Mouse (Mus musculus): ENCODE measurements around the gene Fam241a. TPM values are rescaled to one million over a fixed set of nuclear protein-coding genes. Genes with fewer than 3 reads are reported as not detected.

The Fam241a gene
- polyA plus RNA-seq, 1 experiment from 2014 or later, result 8.5 TPM

DNA sequence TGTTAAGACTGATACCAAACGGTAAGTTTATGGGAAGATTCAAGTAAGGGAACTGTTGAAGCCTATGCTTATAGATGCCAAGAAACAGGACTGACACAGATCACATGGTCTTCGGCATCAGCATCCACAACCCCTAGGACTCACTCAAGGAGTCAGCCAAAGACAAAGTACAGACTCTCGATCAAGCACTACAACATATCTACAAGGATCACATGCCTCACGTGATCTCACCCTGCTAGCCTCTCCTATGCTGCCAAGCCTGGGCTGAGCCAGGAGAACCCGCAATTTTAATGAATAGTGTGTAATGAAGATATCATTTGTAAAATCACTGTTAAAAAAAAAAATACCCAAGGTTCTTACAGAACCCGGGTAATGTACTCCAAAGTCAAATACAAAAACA lies 60.5 kb downstream of the Fam241a start:
- no peak for ATAC-seq

DNA sequence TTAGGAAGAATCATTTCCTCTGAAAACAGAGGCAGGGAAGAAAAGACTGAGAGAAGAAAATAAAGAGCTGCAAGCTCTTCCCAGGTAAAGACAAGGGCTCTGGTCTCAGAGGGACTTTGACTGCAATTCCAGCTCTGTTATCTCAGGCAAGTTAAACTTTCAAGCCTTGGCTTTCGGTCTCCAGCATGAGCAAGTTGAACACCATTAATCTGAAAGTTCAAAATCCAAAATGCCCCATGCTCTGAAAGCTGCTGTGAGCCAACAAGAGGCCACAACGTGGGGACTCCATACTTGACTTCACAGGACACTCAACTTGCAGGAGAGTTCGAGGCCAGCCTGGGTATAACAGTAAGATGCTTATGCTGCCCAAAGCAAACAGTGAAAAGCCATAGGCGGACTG lies 62.1 kb downstream of the Fam241a start:
- 91% methylated on average over 4 of the region's 4 CpGs for WGBS
- Histone ChIP-seq H3K4me3 (ENCODE audit: low read depth, low read length) (no peak overlapping the region), H3K4me2 (ENCODE audit: low read length) (no peak overlapping the region), H3K36me3 (ENCODE audit: control insufficient read depth, insufficient read depth, low read length) (no peaks in the 10 kb centered on the region), H3K27me3 (ENCODE audit: control insufficient read depth, insufficient read depth, low read depth, low read length) (no peaks in the 10 kb centered on the region), H3K4me1 (ENCODE audit: control insufficient read depth, insufficient read depth, low read length) (peaks cover 23% of the 10 kb centered on the region), H3K27ac (ENCODE audit: low read length) (no peak overlapping the region), H3K9me3 (replicated peaks; ENCODE audit: control insufficient read depth, low read length, poor library complexity, severe bottlenecking) (no peaks in the 10 kb centered on the region), H3K9ac (ENCODE audit: low read depth, low read length) (no peak overlapping the region)
- ATAC-seq, result no peak

More for the DNA sequence above, 60.5 kb downstream of the Fam241a start:
- Histone ChIP-seq H3K9me3 (replicated peaks; ENCODE audit: control insufficient read depth, low read length, poor library complexity, severe bottlenecking) (no peaks in the 10 kb centered on the region), H3K36me3 (ENCODE audit: control insufficient read depth, insufficient read depth, low read length) (no peaks in the 10 kb centered on the region), H3K27ac (ENCODE audit: low read length) (no peak overlapping the region), H3K27me3 (ENCODE audit: control insufficient read depth, insufficient read depth, low read depth, low read length) (no peaks in the 10 kb centered on the region), H3K4me2 (ENCODE audit: low read length) (peak overlapping the region; percentile 76), H3K4me1 (ENCODE audit: control insufficient read depth, insufficient read depth, low read length) (peaks cover 23% of the 10 kb centered on the region), H3K4me3 (ENCODE audit: low read depth, low read length) (no peak overlapping the region), H3K9ac (ENCODE audit: low read depth, low read length) (0 out of 2 replicates have a peak overlapping the region, but pooled peaks have one; percentile 20)
- WGBS, result 80% methylated on average over 6 of the region's 6 CpGs

DNA sequence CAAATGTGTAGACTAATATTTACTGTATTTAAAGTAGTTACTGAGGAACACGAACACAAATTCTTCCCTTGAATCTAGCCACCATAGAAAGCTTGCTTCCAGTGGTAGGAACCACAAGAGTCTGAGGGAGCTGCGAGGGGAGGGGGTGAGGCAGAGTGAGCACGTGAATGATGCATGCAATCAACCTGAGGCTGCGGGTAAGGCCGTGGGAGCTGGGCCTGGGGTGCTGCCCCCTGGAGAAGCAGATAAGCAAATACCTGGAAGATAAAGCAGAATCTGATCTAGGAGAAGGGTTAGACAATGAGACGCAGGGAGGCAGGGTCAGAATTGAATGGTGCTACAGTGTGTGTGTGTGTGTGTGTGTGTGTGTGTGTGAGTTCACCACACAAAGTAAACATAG lies 65.0 kb downstream of the Fam241a start:
- no peak overlapping the region for H3K27ac ChIP-seq (ENCODE audit: low read length)
- H3K9me3 ChIP-seq (replicated peaks; ENCODE audit: control insufficient read depth, low read length, poor library complexity, severe bottlenecking), result no peaks in the 10 kb centered on the region
- WGBS, result 64% methylated on average over 6 of the region's 6 CpGs
- H3K4me3 ChIP-seq (ENCODE audit: low read depth, low read length), result no peak overlapping the region
- H3K4me1 ChIP-seq (ENCODE audit: control insufficient read depth, insufficient read depth, low read length), result peaks cover 22% of the 10 kb centered on the region
- H3K36me3 ChIP-seq (ENCODE audit: control insufficient read depth, insufficient read depth, low read length), result no peaks in the 10 kb centered on the region
- no peak for ATAC-seq
- H3K9ac ChIP-seq (ENCODE audit: low read depth, low read length), result no peak overlapping the region
- H3K4me2 ChIP-seq (ENCODE audit: low read length), result no peak overlapping the region
- H3K27me3 ChIP-seq (ENCODE audit: control insufficient read depth, insufficient read depth, low read depth, low read length), result no peaks in the 10 kb centered on the region

DNA sequence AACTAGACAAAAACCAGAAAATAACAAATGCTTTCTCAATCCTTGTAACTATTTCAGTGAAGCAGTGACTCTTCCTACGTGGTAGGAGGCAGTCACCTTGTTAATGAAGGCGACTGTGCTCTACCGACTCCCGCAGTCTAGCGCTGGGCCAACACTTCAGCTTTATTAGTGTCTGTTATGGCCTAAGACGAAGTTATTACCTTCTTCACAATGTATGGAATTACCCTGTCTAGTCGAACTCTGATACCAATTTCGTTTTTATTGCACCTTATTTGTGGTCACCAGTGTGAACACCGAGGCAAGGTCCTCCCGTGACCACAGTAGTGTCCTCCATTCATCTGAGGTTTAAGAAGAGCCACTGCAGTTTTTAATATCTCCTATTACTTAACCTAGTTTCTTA lies 65.9 kb downstream of the Fam241a start:
- Histone ChIP-seq H3K9me3 (replicated peaks; ENCODE audit: control insufficient read depth, low read length, poor library complexity, severe bottlenecking) (no peaks in the 10 kb centered on the region), H3K36me3 (ENCODE audit: control insufficient read depth, insufficient read depth, low read length) (no peaks in the 10 kb centered on the region), H3K4me3 (ENCODE audit: low read depth, low read length) (no peak overlapping the region), H3K27ac (ENCODE audit: low read length) (no peak overlapping the region), H3K4me1 (ENCODE audit: control insufficient read depth, insufficient read depth, low read length) (peaks cover 14% of the 10 kb centered on the region), H3K27me3 (ENCODE audit: control insufficient read depth, insufficient read depth, low read depth, low read length) (no peaks in the 10 kb centered on the region), H3K9ac (ENCODE audit: low read depth, low read length) (no peak overlapping the region), H3K4me2 (ENCODE audit: low read length) (no peak overlapping the region)
- 95% methylated on average over 10 of the region's 10 CpGs for WGBS
- ATAC-seq, result no peak

- WGBS, result 29% methylated on average over 7 of the region's 7 CpGs
- no peak; the same call in 1 of the 2 replicates for ATAC-seq
Measured at GRCm38 (mm10) chr3:127827123-127827522, 69.0 kb downstream of the Fam241a start.

GRCm38 (mm10) chr3:127826503-127826902 lies 69.6 kb downstream of the Fam241a start:
- Histone ChIP-seq H3K9me3 (replicated peaks; ENCODE audit: control insufficient read depth, low read length, poor library complexity, severe bottlenecking) (no peaks in the 10 kb centered on the region), H3K27me3 (ENCODE audit: control insufficient read depth, insufficient read depth, low read depth, low read length) (no peaks in the 10 kb centered on the region), H3K4me3 (ENCODE audit: low read depth, low read length) (no peak overlapping the region), H3K4me2 (ENCODE audit: low read length) (no peak overlapping the region), H3K27ac (ENCODE audit: low read length) (no peak overlapping the region), H3K4me1 (ENCODE audit: control insufficient read depth, insufficient read depth, low read length) (peaks cover 11% of the 10 kb centered on the region), H3K36me3 (ENCODE audit: control insufficient read depth, insufficient read depth, low read length) (no peaks in the 10 kb centered on the region), H3K9ac (ENCODE audit: low read depth, low read length) (no peak overlapping the region)
- peak; percentile 50; the same call in 1 of the 2 replicates for ATAC-seq
- WGBS, result 79% methylated on average over 7 of the region's 7 CpGs

More at GRCm38 (mm10) chr3:127827123-127827522, 69.0 kb downstream of the Fam241a start:
- H3K4me2 ChIP-seq (ENCODE audit: low read length), result no peak overlapping the region
- H3K9me3 ChIP-seq (replicated peaks; ENCODE audit: control insufficient read depth, low read length, poor library complexity, severe bottlenecking), result no peaks in the 10 kb centered on the region
- no peak overlapping the region for H3K27ac ChIP-seq (ENCODE audit: low read length)
- H3K9ac ChIP-seq (ENCODE audit: low read depth, low read length), result no peak overlapping the region
- peaks cover 11% of the 10 kb centered on the region for H3K4me1 ChIP-seq (ENCODE audit: control insufficient read depth, insufficient read depth, low read length)
- no peaks in the 10 kb centered on the region for H3K27me3 ChIP-seq (ENCODE audit: control insufficient read depth, insufficient read depth, low read depth, low read length)
- H3K36me3 ChIP-seq (ENCODE audit: control insufficient read depth, insufficient read depth, low read length), result no peaks in the 10 kb centered on the region
- H3K4me3 ChIP-seq (ENCODE audit: low read depth, low read length), result no peak overlapping the region

DNA sequence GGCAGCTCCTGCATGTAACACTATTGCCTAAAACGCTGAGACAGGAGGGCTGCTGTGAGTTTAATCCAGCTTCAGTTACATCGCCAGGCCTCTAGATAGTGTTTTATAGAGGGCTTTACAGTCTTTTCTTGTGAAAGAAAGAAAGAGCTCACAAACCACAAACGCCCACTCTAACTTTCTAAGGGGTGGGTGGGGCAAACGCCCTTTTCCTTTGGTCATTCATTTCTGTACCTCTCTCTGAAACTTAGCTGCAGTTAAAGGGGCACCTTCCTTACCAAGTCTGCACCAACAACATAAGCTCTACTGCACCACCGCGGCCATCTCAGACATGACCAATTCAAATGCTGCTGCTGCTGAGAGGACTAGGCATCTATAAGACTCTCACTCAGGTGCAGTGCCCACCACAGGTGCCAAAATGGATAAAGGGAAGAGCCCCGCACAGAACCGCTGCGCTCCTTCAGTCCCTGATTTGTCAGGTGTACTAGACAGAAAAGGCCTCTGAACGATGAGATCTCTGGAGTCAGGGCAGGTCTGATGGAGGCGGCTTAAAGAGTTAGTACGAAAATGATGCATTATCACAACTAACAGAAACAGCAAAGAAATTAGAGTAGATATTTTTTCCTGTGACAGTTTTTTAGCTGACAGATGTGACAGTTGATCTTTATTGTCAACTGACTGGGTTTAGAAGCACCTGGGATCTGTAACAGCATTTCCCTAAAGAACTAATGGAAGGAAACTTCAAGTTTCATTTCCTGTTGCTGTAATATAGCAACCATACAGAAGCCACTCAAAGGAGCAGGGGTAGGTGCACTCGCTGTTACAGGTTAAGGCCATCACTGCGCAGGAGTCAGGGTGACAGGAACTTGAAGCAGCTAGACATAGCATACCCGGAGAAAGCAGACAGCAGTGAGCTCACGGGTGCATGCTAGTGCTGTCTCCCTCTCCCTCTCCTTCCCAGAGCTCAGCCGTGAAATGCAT lies 71.9 kb downstream of the Fam241a start:
- Histone ChIP-seq H3K27me3 (ENCODE audit: control insufficient read depth, insufficient read depth, low read depth, low read length) (no peaks in the 10 kb centered on the region), H3K4me3 (ENCODE audit: low read depth, low read length) (no peak overlapping the region), H3K36me3 (ENCODE audit: control insufficient read depth, insufficient read depth, low read length) (peaks cover 9% of the 10 kb centered on the region; the same call in 1 of the 2 replicates), H3K4me2 (ENCODE audit: low read length) (no peak overlapping the region), H3K27ac (ENCODE audit: low read length) (no peak overlapping the region), H3K9me3 (replicated peaks; ENCODE audit: control insufficient read depth, low read length, poor library complexity, severe bottlenecking) (no peaks in the 10 kb centered on the region), H3K4me1 (ENCODE audit: control insufficient read depth, insufficient read depth, low read length) (peaks cover 11% of the 10 kb centered on the region), H3K9ac (ENCODE audit: low read depth, low read length) (no peak overlapping the region)
- ATAC-seq, result no peak
- 80% methylated on average over 17 of the region's 17 CpGs for WGBS

GRCm38 (mm10) chr3:127821209-127821608 lies 74.9 kb downstream of the Fam241a start:
- no peaks in the 10 kb centered on the region for H3K9me3 ChIP-seq (replicated peaks; ENCODE audit: control insufficient read depth, low read length, poor library complexity, severe bottlenecking)
- H3K4me2 ChIP-seq (ENCODE audit: low read length), result no peak overlapping the region
- WGBS, result 90% methylated on average over 5 of the region's 5 CpGs
- no peak overlapping the region for H3K27ac ChIP-seq (ENCODE audit: low read length)
- H3K4me1 ChIP-seq (ENCODE audit: control insufficient read depth, insufficient read depth, low read length), result no peaks in the 10 kb centered on the region
- no peak overlapping the region for H3K9ac ChIP-seq (ENCODE audit: low read depth, low read length)
- no peak overlapping the region for H3K4me3 ChIP-seq (ENCODE audit: low read depth, low read length)
- H3K36me3 ChIP-seq (ENCODE audit: control insufficient read depth, insufficient read depth, low read length), result peaks cover 14% of the 10 kb centered on the region; the same call in 1 of the 2 replicates
- no peak for ATAC-seq
- no peaks in the 10 kb centered on the region for H3K27me3 ChIP-seq (ENCODE audit: control insufficient read depth, insufficient read depth, low read depth, low read length)

DNA sequence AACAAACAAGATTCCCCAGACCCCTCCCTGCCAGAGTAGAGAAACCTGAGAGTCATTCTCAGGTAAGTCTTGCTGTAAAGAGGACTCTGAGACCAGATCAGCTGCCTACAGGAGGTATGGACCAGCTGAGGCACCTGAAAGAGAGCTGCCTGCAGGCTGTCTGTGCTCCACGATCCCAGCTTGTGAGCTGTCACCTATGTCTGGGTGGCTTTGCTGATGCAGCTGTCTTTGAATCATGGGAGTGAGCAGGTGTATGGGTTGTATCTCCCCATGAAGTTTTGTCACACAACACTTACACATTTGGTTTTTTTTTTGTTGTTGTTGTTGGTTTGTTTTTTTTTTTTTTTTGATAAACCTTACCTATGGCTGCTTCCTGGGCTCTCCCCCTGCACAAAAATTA lies 75.7 kb downstream of the Fam241a start:
- Histone ChIP-seq H3K9me3 (replicated peaks; ENCODE audit: control insufficient read depth, low read length, poor library complexity, severe bottlenecking) (no peaks in the 10 kb centered on the region), H3K36me3 (ENCODE audit: control insufficient read depth, insufficient read depth, low read length) (peaks cover 14% of the 10 kb centered on the region; the same call in 1 of the 2 replicates), H3K4me1 (ENCODE audit: control insufficient read depth, insufficient read depth, low read length) (no peaks in the 10 kb centered on the region), H3K27ac (ENCODE audit: low read length) (no peak overlapping the region), H3K4me2 (ENCODE audit: low read length) (no peak overlapping the region), H3K27me3 (ENCODE audit: control insufficient read depth, insufficient read depth, low read depth, low read length) (no peaks in the 10 kb centered on the region), H3K4me3 (ENCODE audit: low read depth, low read length) (no peak overlapping the region), H3K9ac (ENCODE audit: low read depth, low read length) (no peak overlapping the region)
- 94% methylated on average over 1 of the region's 1 CpGs for WGBS
- ATAC-seq, result no peak

Measured in midbrain, embryonic 16.5 days (tissue).